Mouse (Mus musculus): ENCODE results near the gene Inka1. TPM values are rescaled to one million over a fixed set of nuclear protein-coding genes. Genes with fewer than 3 reads are reported as not detected.
"Not testable (repeated sequence)": the region's sequence is repeated elsewhere in the genome, so short reads cannot be mapped to it uniquely, and the experiment has no call there.

Inka1 gene
- 10 to 100 TPM; 23.3 to 28.0 TPM for total RNA-seq (2021)

GRCm38 (mm10) chr9:107985131-107986119, at the start of gene Inka1:
Gene Inka1, minus strand, starts transcription at chr9:107985879.
- DNase-seq, result peak; percentile 93 to 94
- intact Hi-C loops (cut with DNase I), result loop anchor here (1.0 to 5.0 kb wide), 2 partner anchors 22 to 67 kb away; partner anchors contain the start of gene Amigo3

DNA sequence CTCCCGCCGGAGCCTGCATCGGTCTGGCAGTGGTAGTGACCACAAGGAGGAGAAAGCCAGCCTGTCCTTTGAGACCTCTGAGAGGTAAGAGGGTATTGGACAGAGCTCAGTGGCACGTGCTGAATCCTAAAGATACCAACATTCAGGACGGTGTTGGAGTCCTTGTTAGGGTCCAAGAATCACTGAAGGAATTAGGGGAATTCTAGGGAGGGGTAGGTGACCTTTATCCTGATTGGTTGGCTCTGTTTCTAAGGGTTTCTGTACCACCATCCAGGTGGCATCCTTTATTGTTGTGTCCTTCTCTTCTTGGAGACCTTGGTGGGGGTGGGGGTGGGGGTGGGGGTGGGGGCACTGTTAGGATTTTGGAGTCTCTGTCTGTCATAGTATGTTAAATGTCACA, 46.4 kb upstream of the Inka1 start:
- intact Hi-C loops (cut with DNase I), result no loop called here
- no peak for DNase-seq

- intact Hi-C loops (cut with DNase I), result no loop called here
- DNase-seq, result no peak
Measured at GRCm38 (mm10) chr9:108027867-108028266, 42.2 kb upstream of the Inka1 start.

GRCm38 (mm10) chr9:108026584-108026983, 40.9 kb upstream of the Inka1 start:
- intact Hi-C loops (cut with DNase I), result no loop called here
- DNase-seq, result no peak

GRCm38 (mm10) chr9:108023216-108023615, 37.5 kb upstream of the Inka1 start:
- intact Hi-C loops (cut with DNase I), result no loop called here
- DNase-seq, result no peak

- intact Hi-C loops (cut with DNase I), result no loop called here
- peak; percentile 22 to 28 for DNase-seq
Measured at GRCm38 (mm10) chr9:108020741-108021140, 35.1 kb upstream of the Inka1 start.

- no peak for DNase-seq
- intact Hi-C loops (cut with DNase I), result no loop called here
Measured at GRCm38 (mm10) chr9:108017127-108017526, 31.4 kb upstream of the Inka1 start.

DNA sequence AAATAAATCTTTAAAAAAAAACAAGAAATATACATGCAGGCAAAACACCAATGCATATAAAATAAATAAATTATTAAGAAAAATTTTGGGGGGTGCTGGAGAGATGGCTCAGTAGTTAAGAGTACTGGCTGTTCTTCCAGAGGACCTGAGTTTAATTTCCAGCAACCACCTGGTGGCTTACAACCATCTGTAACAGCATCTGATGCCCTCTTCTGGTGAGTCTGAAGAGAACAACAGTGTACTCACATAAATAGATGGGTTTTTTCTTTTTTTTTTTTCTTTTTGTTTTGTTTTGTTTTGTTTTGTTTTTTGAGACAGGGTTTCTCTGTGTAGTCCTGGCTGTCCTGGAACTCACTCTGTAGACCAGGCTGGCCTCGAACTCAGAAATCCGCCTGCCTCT, 27.9 kb upstream of the Inka1 start:
- DNase-seq; intact Hi-C loops (cut with DNase I): not testable (repeated sequence)

DNA sequence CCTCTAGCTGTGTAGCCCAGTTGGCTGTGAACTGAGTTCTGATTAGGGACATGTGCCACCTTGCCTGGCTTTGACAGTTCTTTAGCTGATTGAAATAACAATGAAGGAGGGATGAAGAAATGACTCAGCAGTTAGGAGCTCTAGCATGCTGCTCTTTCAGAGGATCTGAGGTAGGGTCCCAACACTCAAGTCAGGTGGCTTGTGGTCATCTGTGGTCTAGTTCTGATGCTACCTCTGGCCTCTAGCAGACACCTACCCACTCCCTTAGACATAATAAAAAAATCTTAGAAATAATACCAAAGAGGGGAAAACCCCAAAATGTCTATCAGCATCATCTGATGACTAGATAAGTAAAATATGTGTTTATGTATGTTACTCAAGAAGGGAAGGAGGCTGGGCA, 24.7 kb upstream of the Inka1 start:
- intact Hi-C loops (cut with DNase I), result no loop called here
- no peak for DNase-seq

GRCm38 (mm10) chr9:108008041-108008440, 22.4 kb upstream of the Inka1 start:
- DNase-seq, result no peak
- intact Hi-C loops (cut with DNase I), result no loop called here

- intact Hi-C loops (cut with DNase I), result no loop called here
- DNase-seq, result peak; percentile 31 to 38
Measured at GRCm38 (mm10) chr9:108003531-108003890, 17.8 kb upstream of the Inka1 start.

DNA sequence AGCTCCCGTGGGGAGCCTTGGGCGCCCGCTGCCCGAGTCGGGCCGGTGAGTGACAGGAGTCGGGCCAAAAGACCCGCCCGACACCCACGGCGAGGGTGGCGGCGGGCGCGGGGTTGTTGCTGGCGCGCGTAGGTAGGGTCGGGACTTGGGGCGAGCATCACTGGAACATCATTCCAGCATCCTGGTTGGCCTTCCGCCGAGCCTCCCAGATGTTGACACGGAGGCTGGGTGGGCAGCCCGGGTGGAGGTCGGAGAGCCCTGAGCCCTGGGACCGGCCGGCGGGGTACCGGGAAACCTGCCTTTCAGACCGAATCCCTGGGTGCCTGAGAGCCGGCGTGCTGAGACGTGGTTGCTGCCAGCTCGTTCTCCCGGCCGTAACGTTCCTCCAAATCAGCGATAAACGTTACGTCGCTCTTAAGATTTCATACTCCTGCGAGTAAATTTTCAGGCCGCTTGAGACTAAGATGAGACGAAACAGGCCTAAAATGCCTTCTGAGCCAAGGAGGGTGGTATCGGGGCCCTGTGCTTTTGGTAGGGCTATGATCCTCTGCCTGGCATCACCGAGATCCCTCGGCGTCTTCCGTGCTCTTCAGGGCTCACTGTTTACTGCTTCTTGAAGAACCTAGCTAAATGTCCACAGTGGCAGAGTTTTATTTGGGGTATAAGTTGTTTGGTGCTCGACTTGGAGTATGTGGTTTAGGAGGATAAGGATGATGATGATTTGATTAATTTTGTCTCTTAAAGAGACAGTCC, 17.3 kb upstream of the Inka1 start:
- intact Hi-C loops (cut with DNase I), result no loop called here
- DNase-seq, result no peak

GRCm38 (mm10) chr9:108001922-108002770, 16.5 kb upstream of the Inka1 start, which contains the start of gene Ip6k1:
Gene Ip6k1, plus strand, starts transcription at chr9:108002501.
- DNase-seq, result peak; percentile 100
- intact Hi-C loops (cut with DNase I), result no loop called here

GRCm38 (mm10) chr9:107996049-107996448, 10.4 kb upstream of the Inka1 start, which contains the start of gene Gm20662:
Gene Gm20662, plus strand, starts transcription at chr9:107996349.
- intact Hi-C loops (cut with DNase I), result no loop called here
- DNase-seq, result no peak

GRCm38 (mm10) chr9:107995513-107995912, 9.8 kb upstream of the Inka1 start:
- DNase-seq, result no peak
- intact Hi-C loops (cut with DNase I), result no loop called here

DNA sequence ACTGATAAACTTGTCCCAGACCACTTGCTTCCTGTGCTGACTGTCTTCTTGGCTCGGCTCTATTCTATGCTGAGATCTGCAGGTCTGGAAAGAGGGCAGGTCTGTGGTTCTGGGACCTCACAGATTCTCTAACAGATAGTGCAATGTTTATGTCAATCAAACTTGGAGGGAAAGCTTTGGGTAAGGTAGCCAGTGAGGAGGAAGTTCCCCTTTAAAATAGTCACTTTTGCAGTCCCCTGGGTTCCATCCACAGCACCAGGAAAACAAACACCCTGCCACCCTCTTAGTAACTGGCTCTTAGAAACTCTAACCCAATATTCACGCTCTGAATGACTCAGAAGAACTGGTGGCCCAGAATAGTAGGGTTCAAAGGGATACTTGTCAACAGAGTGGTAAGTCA, 8.8 kb upstream of the Inka1 start:
- no peak for DNase-seq
- intact Hi-C loops (cut with DNase I), result no loop called here

- no peak for DNase-seq
- intact Hi-C loops (cut with DNase I), result no loop called here
Measured at GRCm38 (mm10) chr9:107993013-107993412, 7.3 kb upstream of the Inka1 start.

- intact Hi-C loops (cut with DNase I), result no loop called here
- no peak for DNase-seq
Measured at GRCm38 (mm10) chr9:107992197-107992596, 6.5 kb upstream of the Inka1 start, which contains the start of gene Cdhr4. Gene Cdhr4, plus strand, starts transcription at chr9:107992497.

DNA sequence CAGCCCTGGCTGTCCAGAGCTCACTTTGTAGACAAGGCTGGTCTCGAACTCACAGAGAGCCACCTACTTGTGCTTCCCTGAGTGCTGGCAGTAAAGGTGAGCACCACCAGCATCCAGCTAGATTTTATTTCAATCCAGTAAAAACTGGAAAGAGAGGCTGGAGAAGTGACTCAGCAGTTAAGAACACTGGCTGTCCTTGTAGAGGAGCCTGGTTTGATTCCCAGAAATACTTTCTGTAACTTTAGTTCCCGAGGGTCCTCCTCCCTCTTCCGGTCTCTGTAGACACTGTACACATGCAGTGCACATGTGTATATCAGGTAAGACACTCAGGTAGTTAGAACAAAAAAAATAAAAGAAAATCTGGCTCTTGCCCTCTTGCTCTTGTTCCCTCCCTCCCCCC, 2.3 kb upstream of the Inka1 start:
- intact Hi-C loops (cut with DNase I), result loop anchor here (5.0 kb wide), 1 partner anchor 64 kb away; the partner anchor contains the start of gene Amigo3
- DNase-seq, result no peak

DNA sequence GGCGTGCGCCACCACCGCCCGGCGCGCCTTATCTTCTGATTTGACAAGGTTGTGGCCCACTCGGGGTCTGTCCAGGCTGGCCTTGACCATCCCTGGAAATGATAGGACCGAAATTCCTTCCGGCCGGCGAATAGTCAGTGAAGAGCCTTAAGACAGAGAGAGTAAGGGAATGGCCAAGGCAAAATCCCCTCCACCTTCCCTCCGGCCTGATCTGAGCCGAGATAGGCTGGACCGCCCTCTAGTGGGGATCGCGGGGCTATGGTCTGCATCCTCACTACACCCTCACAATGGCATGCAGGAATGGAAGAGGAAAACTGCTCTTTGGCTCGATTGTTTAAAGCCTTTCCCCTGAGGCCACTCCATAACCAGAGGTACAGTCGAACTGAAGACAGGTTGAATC, 697 bp upstream of the Inka1 start:
- DNase-seq, result peak; percentile 88 to 89
- intact Hi-C loops (cut with DNase I), result loop anchor here (1.0 to 5.0 kb wide), 2 partner anchors 23 to 66 kb away; partner anchors contain the start of gene Amigo3
